Mouse (Mus musculus): ENCODE data around the gene Lmx1b.

Lmx1b gene

GRCm38 (mm10) chr2:33542696-33543428 is 97.4 kb downstream of the Lmx1b start:
- DNase-seq, result peak; percentile 78

DNA sequence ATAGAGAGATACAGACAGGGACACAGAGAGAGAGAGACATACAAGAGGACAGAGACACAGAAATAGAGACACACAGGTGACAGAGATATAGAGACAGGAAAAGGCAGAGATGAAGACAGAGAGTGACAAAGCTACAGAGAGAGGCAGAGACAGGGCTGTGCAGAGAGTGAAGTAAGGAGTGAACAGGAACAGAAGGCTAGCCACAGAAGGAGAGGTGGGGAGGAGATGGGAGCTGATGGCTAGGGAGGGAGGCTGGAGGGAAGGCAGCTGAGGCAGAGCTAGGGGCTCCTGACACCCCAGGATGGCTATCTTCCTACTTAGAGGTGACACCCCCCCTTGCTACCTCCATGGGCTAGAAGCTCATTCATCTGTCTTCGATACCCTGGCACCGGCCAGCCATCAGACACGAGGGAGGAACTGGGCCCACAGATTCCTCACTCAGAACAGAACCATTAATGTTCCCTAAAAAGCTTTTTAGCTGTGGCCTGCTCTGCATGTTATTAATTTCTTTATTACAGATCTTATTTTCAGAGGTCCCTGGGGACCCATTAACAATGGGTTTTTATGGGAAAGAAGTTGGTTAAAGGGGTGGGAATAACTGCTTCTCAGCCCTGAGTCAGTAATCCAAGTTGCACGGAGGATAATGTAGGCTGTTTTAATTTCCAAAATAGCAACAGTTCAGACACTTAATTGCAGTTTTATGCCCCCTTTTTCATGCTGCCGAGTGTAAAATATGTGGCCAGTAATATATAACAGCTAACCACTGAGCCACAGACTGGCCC is 114.8 kb downstream of the Lmx1b start:
- DNase-seq, result no peak

DNA sequence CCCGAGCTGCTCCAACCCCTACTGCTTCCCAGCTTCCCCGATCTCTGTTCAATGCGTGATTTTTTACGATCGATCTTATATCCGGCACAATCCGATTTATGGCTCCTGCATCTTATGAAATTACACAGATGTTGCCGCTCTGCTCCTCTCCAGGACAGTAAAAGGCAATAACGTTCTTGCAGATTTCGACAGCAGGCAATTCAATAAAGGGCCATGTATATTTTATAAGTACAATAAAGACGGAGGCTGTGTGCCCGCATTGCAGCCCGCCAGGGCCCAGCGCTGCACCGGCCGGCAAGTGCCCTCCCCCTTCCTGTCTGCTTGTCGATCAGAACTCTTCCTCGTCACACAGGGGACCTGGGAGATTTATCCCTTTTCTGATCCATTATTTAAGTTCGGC is 124.5 kb downstream of the Lmx1b start:
- no peak for DNase-seq

DNA sequence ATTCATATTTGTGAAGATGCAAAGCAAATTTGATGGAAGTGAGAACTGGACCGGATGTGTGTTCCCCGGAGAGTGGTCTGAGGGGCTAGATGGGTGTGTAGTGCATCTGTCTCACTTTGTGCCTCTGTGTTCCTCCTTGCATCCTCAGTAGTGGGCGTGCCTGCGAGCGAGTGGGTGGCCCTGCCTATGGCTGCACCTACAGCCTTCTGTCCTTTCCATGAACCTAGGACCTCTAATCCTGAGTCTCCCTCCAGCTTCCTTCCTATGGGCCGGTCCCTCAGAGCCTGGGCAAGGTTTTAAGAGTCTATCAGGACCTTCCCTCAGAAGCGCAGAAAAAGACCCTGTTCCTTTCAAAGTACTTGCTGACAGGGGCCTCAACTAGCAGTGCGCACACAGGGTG is 124.9 kb downstream of the Lmx1b start:
- DNase-seq, result no peak
